Mouse (Mus musculus) R1 (cell line): ENCODE measurements around the gene Dnm1l.
A peak's percentile ranks its signal among the peaks of the same experiment; 100 is the strongest.
"Not testable (repeated sequence)": the region's sequence is repeated elsewhere in the genome, so short reads cannot be mapped to it uniquely, and the experiment has no call there.

Experiments used
- DNase-seq: peaks from one replicate; pipeline ENCODE4 v3.0.0-alpha.2; 2018; ENCODE audit warnings: low read depth, low spot score

Dnm1l gene

DNA sequence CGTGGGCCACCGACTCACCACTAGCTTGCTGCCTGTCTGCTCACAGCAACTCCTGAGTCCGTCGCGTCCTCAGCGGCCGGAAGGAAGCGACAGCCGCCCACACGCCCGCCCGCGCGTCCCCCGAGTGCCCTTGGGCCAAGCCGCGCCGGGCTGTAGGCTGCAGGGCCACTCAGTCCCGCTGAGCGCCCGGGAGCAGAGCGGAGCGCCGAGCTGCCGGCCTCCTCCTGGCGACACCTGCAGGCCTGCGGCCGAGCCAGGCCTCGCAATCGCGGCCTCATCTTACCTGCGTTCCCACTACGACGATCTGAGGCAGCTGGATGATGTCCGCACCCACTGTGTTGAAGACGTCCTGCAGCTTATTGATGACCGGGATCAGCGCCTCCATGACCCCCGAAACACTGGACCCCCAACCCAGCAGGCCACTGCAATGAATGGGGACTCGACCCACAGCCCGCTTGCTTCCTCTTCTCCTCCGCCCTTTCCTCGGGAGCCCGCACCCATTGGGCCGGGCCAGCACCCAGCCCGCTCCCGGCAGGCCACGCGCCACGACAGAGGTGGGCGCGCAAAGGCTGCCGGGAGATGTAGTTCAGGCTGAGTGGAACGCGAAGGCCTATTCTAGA lies at the start of gene Dnm1l:
Gene Dnm1l, minus strand, starts transcription at position 479 of the 620 bp plus-strand sequence.
- peak; percentile 94 for DNase-seq

DNA sequence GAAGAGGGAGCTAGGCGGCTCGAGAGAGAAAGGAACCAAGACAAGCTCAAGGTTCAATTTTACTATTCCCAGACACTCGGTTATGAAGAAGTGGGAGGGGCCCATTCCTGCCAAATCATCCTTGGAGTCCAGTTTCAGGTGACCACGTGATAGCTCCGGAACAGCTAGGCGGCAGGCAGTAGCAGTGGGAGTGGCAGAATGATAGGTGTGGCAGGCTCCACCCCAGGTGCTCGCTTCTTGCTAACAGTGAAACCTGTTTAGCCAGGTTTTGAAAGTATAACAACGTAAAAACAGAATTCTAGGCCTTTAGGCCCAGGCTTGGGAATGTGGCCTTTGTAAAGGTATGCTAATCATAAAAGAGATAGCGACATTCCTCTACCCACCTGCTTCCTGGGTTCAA lies 8.5 kb upstream of the Dnm1l start:
- peak; percentile 95 for DNase-seq

DNA sequence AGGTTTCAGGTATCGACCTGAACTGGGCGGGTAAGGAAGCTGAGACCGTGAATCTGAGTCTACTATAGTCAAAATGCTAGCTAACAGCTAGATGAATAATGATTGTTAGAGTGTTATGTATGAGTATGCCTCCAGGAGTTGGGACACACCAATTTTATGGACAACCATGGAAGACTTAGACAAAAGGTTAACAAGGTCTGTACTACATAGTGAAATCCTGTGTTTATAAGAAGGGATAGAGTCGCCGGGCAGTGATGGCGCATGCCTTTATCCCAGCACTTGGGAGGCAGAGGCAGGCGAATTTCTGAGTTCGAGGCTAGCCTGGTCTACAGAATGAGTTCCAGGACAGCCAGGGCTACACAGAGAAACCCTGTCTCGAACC lies 333 bp upstream of the Dnm1l start:
- not testable (repeated sequence) for DNase-seq

DNA sequence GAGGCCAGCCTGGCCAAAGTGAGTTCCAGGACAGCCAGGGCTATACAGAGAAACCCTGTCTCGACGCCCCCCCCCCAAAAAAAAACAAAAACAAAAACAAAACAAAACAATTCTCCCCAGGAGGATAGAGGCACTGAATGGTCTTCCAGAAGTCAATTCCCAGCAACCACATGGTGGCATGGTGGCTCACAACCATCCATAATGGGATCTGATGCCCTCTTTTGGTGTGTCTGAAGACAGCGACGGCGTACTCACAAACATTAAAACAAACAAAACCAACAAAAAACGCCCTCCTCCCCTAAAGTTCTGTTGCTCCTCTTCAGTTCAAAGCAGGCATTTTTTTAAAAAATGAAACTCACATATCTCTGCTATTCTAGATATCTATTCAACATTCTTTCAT lies 851 bp downstream of the Dnm1l start:
- peak; percentile 28 for DNase-seq

DNA sequence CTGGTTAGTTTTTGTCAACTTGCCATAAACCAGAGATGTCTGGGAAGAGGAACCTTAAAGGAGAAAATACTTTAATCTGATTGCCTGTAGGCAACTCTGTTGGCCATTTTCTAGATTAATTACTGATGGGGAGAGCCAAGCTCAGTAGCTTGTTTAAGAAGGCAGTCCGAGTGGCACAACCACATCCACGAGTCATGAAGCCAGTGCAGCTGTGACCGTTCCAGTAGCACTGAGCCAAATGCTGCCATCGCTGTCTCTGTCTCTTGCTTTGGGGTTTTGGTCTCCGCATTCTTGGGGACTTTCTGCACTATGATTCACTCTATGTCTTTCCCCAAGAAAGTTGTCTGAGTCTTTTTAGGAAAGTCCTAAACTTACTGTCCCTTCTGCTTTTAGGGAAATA lies 12.3 kb downstream of the Dnm1l start:
- DNase-seq, result no peak

DNA sequence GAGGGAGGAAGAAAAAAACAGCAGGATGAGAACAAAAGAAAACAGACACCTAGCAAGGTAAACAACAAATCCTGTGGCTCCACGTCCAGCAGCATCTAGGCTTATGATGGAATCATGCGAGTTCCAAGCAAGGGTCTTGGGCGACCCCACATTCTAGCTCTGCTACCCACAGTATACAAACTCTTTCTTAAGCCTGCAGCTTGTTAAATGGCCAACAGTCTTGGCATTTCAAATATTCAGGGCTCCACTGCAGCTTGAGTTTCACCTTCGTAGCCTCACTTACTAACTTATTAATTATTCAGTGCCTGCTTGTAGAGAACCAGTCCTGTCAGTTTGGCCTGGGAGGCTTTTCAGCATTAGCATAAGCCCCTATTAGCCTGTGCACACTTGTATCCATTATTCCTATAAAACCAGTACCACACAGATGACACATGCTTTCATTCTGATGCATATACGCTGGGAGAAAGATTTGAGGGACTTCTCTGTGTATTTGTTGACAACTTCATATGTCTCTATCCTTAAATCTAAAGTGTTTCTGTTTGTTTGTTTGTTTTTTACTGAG lies 32.9 kb downstream of the Dnm1l start:
- peak; percentile 35 for DNase-seq

DNA sequence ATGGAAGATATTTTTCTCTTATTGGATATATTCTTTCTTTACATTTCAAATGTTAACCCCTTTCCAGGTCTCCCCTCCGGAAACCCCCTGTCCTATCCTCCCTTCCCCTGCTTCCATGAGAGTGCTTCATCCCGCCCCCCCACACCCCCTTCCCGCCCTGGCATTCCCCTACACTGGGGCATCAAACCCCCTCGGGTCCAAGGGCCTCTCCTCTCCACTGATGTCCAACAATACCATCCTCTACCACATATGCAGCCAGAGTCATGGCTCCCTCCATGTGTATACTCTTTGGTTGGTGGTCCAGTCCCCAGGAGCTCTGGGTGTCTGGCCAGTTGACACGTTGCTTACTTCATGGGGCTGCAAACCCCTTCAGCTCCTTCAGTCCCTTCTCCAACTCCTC lies 47.4 kb downstream of the Dnm1l start:
- DNase-seq, result no peak

DNA sequence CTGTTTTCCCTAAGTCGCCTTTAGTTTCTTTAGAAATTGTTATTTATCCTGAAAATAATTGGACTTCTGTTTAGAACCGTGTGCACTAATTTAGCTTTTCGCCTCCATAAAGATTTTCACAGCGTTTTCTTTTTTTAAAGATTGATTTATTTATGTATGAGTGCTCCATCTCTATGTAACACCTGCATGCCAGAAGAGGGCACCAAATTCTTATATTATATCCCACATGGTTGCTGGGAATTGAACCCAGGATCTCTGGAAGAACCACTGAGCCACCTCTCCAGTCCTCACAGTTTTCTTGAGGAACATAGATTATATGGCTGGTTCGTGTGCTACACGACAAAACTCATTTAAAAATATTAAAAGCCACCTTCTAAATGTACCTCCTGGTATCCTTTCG lies 54.9 kb downstream of the Dnm1l start:
- DNase-seq, result peak; percentile 66

DNA sequence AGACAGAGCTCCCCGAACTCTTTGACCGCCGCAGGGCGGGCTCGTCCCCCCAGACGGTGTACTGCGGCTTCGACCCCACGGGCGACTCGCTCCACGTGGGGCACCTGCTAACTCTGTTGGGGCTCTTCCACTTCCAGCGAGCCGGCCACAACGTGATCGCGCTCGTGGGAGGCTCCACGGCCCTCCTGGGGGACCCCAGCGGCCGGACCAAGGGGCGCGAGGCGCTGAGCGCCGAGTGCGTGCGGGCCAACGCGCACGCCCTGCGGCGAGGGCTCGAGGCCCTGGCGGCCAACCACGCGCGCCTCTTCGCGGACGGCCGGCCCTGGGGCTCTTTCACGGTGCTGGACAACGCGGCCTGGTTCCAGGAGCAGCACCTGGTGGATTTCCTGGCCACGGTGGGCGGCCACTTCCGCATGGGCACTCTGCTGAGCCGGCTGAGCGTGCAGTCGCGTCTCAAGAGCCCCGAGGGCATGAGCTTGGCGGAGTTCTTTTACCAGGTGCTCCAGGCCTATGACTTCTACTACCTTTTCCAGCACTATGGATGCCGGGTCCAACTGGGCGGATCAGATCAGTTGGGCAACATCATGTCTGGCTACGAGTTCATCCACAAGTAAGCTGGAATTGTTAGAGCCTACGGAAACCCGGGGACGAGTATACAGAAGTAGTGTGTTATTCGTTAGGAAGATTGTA lies 55.5 kb downstream of the Dnm1l start:
- peak; percentile 85 for DNase-seq

DNA sequence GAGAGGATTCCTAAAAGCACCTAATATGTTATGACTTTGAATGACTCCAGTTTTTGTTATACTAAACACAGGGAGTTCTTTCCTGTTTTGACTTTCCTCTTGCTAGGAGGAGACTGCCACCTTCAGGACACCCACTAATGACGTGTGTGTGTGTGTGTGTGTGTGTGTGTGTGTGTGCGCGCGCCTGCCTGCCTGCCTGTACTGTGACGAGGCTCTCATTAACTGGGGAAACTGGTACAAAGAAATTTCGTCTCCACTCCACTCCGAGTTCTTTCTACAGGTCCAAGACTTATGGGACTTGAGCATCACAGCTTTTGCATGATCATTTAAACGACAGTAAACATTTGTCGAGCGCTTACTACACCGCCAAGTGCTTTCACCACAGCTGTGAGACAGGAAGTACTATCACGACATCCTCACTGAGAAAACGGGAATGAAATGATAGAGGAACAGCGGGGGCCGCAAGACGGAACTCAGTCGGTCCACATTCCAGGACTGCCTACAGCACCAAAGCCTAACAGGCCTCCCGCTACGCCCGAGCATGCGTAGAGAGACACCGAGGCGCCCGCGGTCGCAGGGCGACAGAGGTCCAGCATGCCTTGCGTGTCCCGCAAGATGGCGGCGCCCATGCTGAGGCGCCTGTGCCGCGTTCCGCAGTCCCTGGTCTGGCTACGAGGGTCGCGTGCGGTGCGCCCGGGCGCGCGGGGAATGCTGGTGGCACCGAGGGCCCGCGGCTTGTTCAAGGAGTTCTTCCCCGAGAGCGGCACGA lies 56.2 kb downstream of the Dnm1l start, which contains the start of gene Yars2:
Gene Yars2, plus strand, starts transcription at position 597 of the 769 bp plus-strand sequence.
- peak; percentile 96 for DNase-seq

DNA sequence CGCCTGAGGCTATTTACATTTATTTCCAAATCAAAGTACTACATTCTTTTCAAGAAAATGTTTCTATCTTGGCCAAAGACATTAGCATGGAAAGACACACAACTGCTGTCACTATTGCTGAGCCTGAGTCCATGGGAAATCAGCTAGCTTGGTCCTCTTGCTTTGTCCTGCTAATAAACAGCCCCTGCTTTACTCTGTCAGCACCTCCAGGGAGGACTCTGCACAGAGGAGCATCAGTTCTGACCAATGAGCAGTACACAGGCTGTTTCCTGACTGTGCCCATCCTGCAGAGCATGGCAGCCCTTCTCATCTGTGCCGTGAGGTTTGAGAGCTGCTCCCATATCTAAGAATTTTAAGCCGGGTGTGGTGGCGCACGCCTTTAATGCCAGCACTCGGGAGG lies 85.0 kb downstream of the Dnm1l start:
- DNase-seq, result peak; percentile 9

DNA sequence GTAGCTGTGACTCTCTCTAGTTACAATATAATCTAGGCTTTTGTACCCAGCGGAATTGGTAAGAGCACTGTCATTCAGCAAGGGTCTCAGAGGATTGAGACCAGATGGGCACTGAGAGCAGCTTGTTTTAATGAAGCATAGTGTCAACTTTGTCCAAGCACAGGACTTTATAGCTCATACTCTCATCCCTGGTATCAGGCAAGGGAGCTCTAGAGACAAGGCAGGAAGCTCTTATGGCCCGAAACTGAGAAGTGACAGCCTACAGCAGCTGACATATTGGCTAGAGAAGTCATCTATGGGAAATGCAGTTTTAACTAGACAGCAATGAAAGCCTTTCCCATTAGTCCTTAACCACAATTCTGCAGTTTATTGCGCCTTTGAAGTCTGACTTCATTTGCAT lies 85.8 kb downstream of the Dnm1l start:
- DNase-seq, result no peak

DNA sequence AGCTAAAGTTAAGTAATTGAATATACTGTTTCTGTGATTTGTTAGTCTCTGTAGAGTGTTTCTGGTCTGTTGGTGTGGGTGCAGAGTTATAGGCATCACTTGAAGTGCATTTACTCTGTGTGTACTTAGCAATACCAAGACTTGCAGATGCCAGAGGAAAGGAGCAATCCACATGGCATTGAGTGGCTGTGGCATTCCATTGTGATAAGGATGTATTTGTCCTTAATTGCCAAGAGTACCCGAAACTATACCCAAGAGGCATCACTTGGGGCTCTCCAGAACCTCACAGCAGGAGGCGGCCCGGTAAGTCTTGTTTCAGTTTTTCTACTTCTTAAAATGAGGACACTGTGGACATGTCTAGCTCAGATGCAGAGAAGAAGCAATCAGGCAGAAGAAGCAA lies 96.3 kb downstream of the Dnm1l start:
- no peak for DNase-seq
